Mouse (Mus musculus): Measurements from ENCODE around the gene Ankrd36. TPM values are rescaled to one million over a fixed set of nuclear protein-coding genes. Genes with fewer than 3 reads are reported as not detected.
A peak's percentile ranks its signal among the peaks of the same experiment; 100 is the strongest.
"Not testable (repeated sequence)": the region's sequence is repeated elsewhere in the genome, so short reads cannot be mapped to it uniquely, and the experiment has no call there.

The Ankrd36 gene
- polyA plus RNA-seq, 1 experiment from 2014 or later = not detected

DNA sequence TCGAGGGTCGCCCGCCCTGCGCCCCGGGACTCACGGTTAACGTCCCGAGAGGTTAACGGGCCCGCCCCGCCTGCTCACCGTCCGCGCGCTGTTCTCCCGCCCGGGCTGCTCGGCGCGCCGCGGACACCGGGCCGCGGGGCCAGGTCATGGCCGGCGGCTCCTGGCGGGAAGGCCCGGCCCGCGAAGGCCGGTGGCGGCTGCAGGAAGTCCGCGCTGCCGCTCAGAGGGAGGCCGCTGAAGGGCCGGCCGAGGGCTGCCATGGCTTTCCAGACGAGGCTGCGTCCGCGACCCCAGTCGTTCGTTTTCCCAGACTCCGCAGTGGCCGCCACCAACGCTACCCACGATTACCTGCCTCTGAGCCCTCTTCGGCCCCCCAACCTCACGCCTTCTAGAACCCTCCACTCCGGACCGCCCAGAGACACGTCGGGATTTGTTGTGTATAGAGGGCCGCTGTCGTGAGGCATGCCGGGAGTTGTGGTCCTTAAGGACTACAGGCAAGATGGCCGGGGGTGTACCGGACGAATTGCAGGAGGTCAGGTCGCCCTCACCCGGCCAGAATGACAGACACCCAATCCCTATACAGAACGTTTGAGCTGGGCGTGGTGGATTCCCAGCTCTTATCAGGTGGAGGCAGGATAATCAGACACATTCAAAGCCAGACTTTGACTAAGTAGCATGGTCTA lies 27.5 kb upstream of the Ankrd36 start, which contains the start of gene Ccdc117:
Gene Ccdc117, minus strand, starts transcription at position 389 of the 683 bp plus-strand sequence.
- peak within 1 kb of the TSS; percentile 88 for H3K4me3 ChIP-seq (ENCODE audit: low read depth, low read length)
- peak within 1 kb of the TSS; percentile 65 for H3K27ac ChIP-seq (ENCODE audit: low read depth)
- ATAC-seq (replicated peaks; ENCODE audit: low FRiP score, low TSS enrichment, low read depth) (peak; percentile 97), DNase-seq (ENCODE audit: low spot score) (peak; percentile 90)
- peaks cover 12% of the 10 kb centered on the region for H3K4me1 ChIP-seq (replicated peaks; ENCODE audit: control insufficient read depth, insufficient read depth, low read length)
- H3K9ac ChIP-seq (ENCODE audit: low read length) = peak within 1 kb of the TSS; percentile 93
- H3K36me3 ChIP-seq (ENCODE audit: control insufficient read depth, insufficient read depth, low read length) = peaks cover 23% of the 10 kb centered on the region
- no peaks in the 10 kb centered on the region for H3K9me3 ChIP-seq (ENCODE audit: control insufficient read depth, low read length)
- 0% methylated on average over 56 of the region's 65 CpGs for WGBS
- H3K4me2 ChIP-seq (ENCODE audit: low read length) = peak within 1 kb of the TSS; percentile 68
- H3K27me3 ChIP-seq (replicated peaks; ENCODE audit: control insufficient read depth, insufficient read depth, low read length) = no peaks in the 10 kb centered on the region

GRCm38 (mm10) chr11:5542482-5543185 lies 26.9 kb upstream of the Ankrd36 start:
- H3K27me3 ChIP-seq (replicated peaks; ENCODE audit: control insufficient read depth, insufficient read depth, low read length) = no peaks in the 10 kb centered on the region
- H3K4me1 ChIP-seq (replicated peaks; ENCODE audit: control insufficient read depth, insufficient read depth, low read length) = peaks cover 12% of the 10 kb centered on the region
- H3K4me3 ChIP-seq (ENCODE audit: low read depth, low read length) = peak overlapping the region; percentile 88
- ATAC-seq (replicated peaks; ENCODE audit: low FRiP score, low TSS enrichment, low read depth) (no peak; the same call in 1 of the 2 replicates), DNase-seq (ENCODE audit: low spot score) (no peak)
- no peaks in the 10 kb centered on the region for H3K9me3 ChIP-seq (ENCODE audit: control insufficient read depth, low read length)
- H3K36me3 ChIP-seq (ENCODE audit: control insufficient read depth, insufficient read depth, low read length) = peaks cover 23% of the 10 kb centered on the region
- peak overlapping the region; percentile 68 for H3K4me2 ChIP-seq (ENCODE audit: low read length)
- 43% methylated on average over 5 of the region's 5 CpGs for WGBS
- H3K27ac ChIP-seq (ENCODE audit: low read depth) = no peak overlapping the region
- no peak overlapping the region for H3K9ac ChIP-seq (ENCODE audit: low read length)

DNA sequence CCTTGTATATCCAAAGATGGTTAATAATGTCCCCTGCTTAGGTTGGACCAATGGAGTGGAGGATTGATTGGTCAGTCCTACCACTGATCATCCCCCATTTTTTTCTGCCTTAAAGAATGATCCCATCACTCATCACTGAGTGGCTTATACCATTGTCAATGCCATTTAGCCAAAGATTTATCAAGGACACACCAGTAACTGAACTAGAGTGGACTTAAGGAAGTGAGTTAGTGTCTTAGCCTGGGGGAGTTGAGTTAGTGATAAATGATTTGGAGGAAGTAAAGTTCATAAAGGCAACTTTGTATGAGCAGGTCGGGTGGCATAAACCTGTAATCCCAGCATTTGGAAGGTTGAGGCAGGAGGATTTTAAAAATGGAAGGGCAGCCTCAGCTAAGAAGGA lies 26.2 kb upstream of the Ankrd36 start:
- ATAC-seq (replicated peaks; ENCODE audit: low FRiP score, low TSS enrichment, low read depth) (no peak), DNase-seq (ENCODE audit: low spot score) (no peak)
- Histone ChIP-seq H3K27ac (ENCODE audit: low read depth) (no peak overlapping the region), H3K4me1 (replicated peaks; ENCODE audit: control insufficient read depth, insufficient read depth, low read length) (peaks cover 12% of the 10 kb centered on the region), H3K27me3 (replicated peaks; ENCODE audit: control insufficient read depth, insufficient read depth, low read length) (no peaks in the 10 kb centered on the region), H3K36me3 (ENCODE audit: control insufficient read depth, insufficient read depth, low read length) (peaks cover 19% of the 10 kb centered on the region), H3K9me3 (ENCODE audit: control insufficient read depth, low read length) (no peaks in the 10 kb centered on the region), H3K9ac (ENCODE audit: low read length) (no peak overlapping the region), H3K4me2 (ENCODE audit: low read length) (no peak overlapping the region), H3K4me3 (ENCODE audit: low read depth, low read length) (no peak overlapping the region)
- 80% methylated on average over 1 of the region's 1 CpGs for WGBS

DNA sequence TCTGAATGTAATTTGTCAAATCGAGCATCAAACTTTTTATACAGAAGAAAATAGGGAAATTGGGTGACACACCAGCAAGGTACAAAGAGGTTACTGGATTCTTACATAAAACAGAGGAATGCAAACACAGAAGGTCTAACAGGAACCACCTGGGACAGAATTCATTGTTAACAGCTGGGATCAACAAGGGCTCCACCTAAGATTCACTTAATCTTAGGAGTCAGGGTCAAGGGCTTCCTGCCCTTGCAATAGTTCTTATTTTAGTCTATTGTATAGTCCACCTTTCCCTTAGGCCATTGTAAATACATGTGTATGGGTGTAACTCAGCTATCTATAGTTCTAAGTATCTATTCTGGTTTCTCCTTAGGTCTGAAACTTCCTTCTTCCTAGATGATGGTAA lies 24.8 kb upstream of the Ankrd36 start:
- not testable (repeated sequence) for H3K4me2 ChIP-seq (ENCODE audit: low read length)

DNA sequence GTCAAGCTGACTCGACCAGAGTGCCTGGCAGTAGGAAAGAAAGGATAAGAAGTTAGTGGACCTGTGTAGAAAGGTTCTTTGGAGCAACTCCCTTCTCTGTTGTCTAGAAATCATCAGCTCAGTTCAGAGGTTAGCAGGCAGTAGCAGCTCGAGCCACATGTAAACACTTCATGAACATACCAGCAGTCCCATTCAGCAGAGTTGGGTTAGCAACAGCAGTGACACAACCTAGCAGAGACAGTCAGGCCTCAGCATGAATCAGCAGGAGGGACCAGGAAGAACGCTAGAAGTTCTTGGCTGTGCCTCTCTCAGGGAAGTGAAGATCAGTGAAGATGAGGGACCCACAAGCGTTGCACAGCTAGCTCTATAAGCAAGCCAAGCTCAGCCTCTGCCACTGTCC lies 24.0 kb upstream of the Ankrd36 start:
- DNase-seq (ENCODE audit: low spot score) (no peak), ATAC-seq (replicated peaks; ENCODE audit: low FRiP score, low TSS enrichment, low read depth) (no peak)
- 78% methylated on average over 4 of the region's 4 CpGs for WGBS
- Histone ChIP-seq H3K27me3 (replicated peaks; ENCODE audit: control insufficient read depth, insufficient read depth, low read length) (no peaks in the 10 kb centered on the region), H3K4me2 (ENCODE audit: low read length) (no peak overlapping the region), H3K9ac (ENCODE audit: low read length) (no peak overlapping the region), H3K4me1 (replicated peaks; ENCODE audit: control insufficient read depth, insufficient read depth, low read length) (peaks cover 9% of the 10 kb centered on the region), H3K9me3 (ENCODE audit: control insufficient read depth, low read length) (no peaks in the 10 kb centered on the region), H3K27ac (ENCODE audit: low read depth) (no peak overlapping the region), H3K36me3 (ENCODE audit: control insufficient read depth, insufficient read depth, low read length) (peaks cover under 1% of the 10 kb centered on the region; the same call in 1 of the 2 replicates), H3K4me3 (ENCODE audit: low read depth, low read length) (no peak overlapping the region)

More for the DNA sequence above, 24.8 kb upstream of the Ankrd36 start:
- not testable (repeated sequence) for H3K4me3 ChIP-seq (ENCODE audit: low read depth, low read length); H3K9me3 ChIP-seq (ENCODE audit: control insufficient read depth, low read length); H3K9ac ChIP-seq (ENCODE audit: low read length); H3K27me3 ChIP-seq (replicated peaks; ENCODE audit: control insufficient read depth, insufficient read depth, low read length); DNase-seq (ENCODE audit: low spot score); H3K36me3 ChIP-seq (ENCODE audit: control insufficient read depth, insufficient read depth, low read length); H3K27ac ChIP-seq (ENCODE audit: low read depth); ATAC-seq (replicated peaks; ENCODE audit: low FRiP score, low TSS enrichment, low read depth)
- H3K4me1 ChIP-seq (replicated peaks; ENCODE audit: control insufficient read depth, insufficient read depth, low read length) = peaks cover 12% of the 10 kb centered on the region
- 88% methylated on average over 1 of the region's 1 CpGs for WGBS

- DNase-seq (ENCODE audit: low spot score) (no peak), ATAC-seq (replicated peaks; ENCODE audit: low FRiP score, low TSS enrichment, low read depth) (no peak)
- no peak overlapping the region for H3K9ac ChIP-seq (ENCODE audit: low read length)
- 80% methylated on average over 3 of the region's 3 CpGs for WGBS
- H3K36me3 ChIP-seq (ENCODE audit: control insufficient read depth, insufficient read depth, low read length) = no peaks in the 10 kb centered on the region
- H3K9me3 ChIP-seq (ENCODE audit: control insufficient read depth, low read length) = no peaks in the 10 kb centered on the region
- no peak overlapping the region for H3K4me3 ChIP-seq (ENCODE audit: low read depth, low read length)
- no peak overlapping the region for H3K4me2 ChIP-seq (ENCODE audit: low read length)
- no peaks in the 10 kb centered on the region for H3K27me3 ChIP-seq (replicated peaks; ENCODE audit: control insufficient read depth, insufficient read depth, low read length)
- H3K27ac ChIP-seq (ENCODE audit: low read depth) = no peak overlapping the region
- H3K4me1 ChIP-seq (replicated peaks; ENCODE audit: control insufficient read depth, insufficient read depth, low read length) = 0 out of 2 replicates have a peak, but pooled peaks cover 4% of the 10 kb centered on the region
These were observed 22.8 kb upstream of the Ankrd36 start for GRCm38 (mm10) chr11:5546693-5547092.

DNA sequence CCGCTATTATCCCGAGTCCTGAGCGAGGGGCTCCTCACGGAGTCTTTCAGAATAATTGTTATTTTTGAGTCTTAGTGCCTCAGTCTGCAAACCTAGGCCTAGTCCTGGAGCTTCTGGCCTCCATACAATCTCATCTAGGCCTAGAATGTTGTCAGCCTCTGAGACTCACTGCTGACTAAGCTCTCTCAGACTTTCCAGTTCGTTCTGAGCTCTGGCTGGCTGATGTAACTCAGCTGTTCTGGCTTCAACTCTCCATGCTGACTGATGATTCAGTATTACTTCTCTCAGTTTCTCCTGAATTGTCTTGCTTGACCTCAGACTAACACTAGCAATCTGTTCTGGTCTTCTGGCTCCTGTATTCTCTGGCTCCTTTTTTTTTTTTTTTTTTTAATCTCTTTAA lies 18.1 kb upstream of the Ankrd36 start:
- H3K27ac ChIP-seq (ENCODE audit: low read depth) = no peak overlapping the region
- no peaks in the 10 kb centered on the region for H3K36me3 ChIP-seq (ENCODE audit: control insufficient read depth, insufficient read depth, low read length)
- H3K4me2 ChIP-seq (ENCODE audit: low read length) = no peak overlapping the region
- no peaks in the 10 kb centered on the region for H3K27me3 ChIP-seq (replicated peaks; ENCODE audit: control insufficient read depth, insufficient read depth, low read length)
- no peak overlapping the region for H3K4me3 ChIP-seq (ENCODE audit: low read depth, low read length)
- 87% methylated on average over 5 of the region's 5 CpGs for WGBS
- no peak overlapping the region for H3K9ac ChIP-seq (ENCODE audit: low read length)
- H3K9me3 ChIP-seq (ENCODE audit: control insufficient read depth, low read length) = no peaks in the 10 kb centered on the region
- no peak for ATAC-seq (replicated peaks; ENCODE audit: low FRiP score, low TSS enrichment, low read depth)
- H3K4me1 ChIP-seq (replicated peaks; ENCODE audit: control insufficient read depth, insufficient read depth, low read length) = no peaks in the 10 kb centered on the region
- no peak for DNase-seq (ENCODE audit: low spot score)

- 69% methylated on average over 1 of the region's 1 CpGs for WGBS
- no peak overlapping the region for H3K27ac ChIP-seq (ENCODE audit: low read depth)
- no peaks in the 10 kb centered on the region for H3K9me3 ChIP-seq (ENCODE audit: control insufficient read depth, low read length)
- DNase-seq (ENCODE audit: low spot score) = no peak
- H3K36me3 ChIP-seq (ENCODE audit: control insufficient read depth, insufficient read depth, low read length) = no peaks in the 10 kb centered on the region
- H3K4me2 ChIP-seq (ENCODE audit: low read length) = no peak overlapping the region
- no peak for ATAC-seq (replicated peaks; ENCODE audit: low FRiP score, low TSS enrichment, low read depth)
- H3K9ac ChIP-seq (ENCODE audit: low read length) = no peak overlapping the region
- H3K4me3 ChIP-seq (ENCODE audit: low read depth, low read length) = no peak overlapping the region
- no peaks in the 10 kb centered on the region for H3K27me3 ChIP-seq (replicated peaks; ENCODE audit: control insufficient read depth, insufficient read depth, low read length)
- no peaks in the 10 kb centered on the region for H3K4me1 ChIP-seq (replicated peaks; ENCODE audit: control insufficient read depth, insufficient read depth, low read length)
These were observed 17.6 kb upstream of the Ankrd36 start for GRCm38 (mm10) chr11:5551931-5552330.
